Mouse (Mus musculus) fibroblast of lung, adult 2 months (primary cell): Measurements from ENCODE around the gene Asic2.
A peak's percentile ranks its signal among the peaks of the same experiment; 100 is the strongest.

ENCODE experiments used
- DNase-seq: peaks from one replicate; pipeline ENCODE4 v3.0.0-alpha.2; 2011; ENCODE audit warnings: low read depth

The Asic2 gene

DNA sequence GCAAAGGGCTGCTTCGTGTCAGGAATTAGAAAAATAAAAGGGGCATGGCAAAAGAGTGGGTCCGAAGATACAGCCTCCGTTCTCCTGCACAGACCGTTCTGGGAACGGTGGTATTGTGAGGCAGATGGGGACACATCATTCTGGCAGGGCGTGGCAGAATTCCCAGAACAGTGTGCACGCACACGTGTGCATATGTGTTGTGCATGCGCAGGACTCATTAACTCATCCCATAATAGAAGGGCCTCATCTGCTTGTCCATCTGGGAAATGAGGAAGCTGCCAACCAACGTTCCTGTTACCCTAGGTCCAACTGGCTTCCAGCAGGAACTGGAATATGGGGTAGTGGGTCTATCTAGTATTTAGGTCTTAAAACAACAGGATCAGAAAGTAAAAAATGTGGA is 455.8 kb downstream of the Asic2 start:
- no peak for DNase-seq

GRCm38 (mm10) chr11:81511401-81511800 is 456.9 kb downstream of the Asic2 start:
- no peak for DNase-seq

DNA sequence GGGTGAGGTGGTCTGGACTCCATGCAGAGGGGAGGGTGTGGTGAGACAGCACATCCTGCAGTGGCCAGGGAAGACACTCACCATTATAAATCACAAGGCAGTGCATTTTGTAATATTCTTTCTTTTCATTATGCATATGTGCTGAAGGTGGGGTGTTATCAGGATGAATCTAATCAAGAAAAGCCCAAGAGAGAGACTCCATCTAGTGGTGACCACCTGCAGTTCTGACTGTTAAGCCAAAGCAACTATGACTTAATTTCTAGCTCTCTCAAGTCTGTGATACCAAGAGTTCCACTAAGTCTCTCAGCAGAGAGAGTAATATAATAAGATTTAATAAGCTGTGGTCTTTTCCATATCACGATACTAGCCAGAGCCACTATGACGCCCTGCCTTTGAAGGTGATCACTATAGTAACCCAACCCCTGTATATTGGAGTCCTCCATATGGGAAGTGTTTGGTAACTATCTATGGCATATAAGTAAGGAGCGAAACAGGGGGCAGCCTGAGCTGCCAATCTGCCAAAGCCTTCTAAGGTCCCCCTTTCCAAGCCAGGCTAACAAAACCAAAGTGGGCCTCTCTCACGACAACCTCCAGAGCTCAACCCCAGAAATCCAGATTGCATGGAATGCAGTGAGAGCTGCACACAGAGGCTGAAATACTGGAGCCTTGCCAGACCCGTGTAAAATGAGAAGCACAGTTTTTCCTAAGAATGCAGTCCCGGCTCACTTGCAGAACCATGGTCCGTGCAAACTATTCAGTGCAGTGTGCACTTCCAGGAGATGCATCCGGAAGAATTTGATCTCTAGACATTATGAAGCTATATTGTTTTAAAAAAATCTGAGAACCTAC is 459.6 kb downstream of the Asic2 start:
- DNase-seq, result no peak

DNA sequence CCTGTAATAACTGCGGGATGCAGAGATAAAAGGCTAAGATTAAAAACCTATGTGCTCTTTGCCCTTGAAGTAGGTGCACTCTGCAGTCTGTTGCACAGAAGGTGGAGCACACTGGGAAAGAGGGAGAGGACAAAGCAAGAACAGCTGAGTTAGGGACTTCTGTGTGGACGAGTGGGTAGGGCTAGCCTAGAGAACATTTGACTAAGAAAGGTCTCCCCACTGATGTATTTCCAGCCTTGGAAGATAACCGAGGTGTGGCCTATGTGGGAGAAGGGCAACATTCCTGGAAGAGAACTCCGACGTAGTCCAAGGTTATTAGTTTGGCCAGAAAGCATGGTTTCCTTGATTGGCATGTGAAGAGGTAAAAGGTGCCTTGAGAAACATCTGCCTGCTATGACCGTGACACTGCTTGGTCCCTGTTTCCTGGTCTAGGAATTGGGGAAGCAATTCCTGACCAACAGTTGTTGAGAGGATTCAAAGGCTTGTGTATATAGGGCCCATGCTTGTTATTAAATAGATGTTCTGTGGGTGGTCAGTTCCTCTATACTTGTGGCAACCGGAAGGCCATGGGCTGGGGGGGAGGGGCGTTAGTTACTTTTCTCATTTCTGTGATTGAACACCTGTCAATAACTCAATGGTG is 463.3 kb downstream of the Asic2 start:
- no peak for DNase-seq

DNA sequence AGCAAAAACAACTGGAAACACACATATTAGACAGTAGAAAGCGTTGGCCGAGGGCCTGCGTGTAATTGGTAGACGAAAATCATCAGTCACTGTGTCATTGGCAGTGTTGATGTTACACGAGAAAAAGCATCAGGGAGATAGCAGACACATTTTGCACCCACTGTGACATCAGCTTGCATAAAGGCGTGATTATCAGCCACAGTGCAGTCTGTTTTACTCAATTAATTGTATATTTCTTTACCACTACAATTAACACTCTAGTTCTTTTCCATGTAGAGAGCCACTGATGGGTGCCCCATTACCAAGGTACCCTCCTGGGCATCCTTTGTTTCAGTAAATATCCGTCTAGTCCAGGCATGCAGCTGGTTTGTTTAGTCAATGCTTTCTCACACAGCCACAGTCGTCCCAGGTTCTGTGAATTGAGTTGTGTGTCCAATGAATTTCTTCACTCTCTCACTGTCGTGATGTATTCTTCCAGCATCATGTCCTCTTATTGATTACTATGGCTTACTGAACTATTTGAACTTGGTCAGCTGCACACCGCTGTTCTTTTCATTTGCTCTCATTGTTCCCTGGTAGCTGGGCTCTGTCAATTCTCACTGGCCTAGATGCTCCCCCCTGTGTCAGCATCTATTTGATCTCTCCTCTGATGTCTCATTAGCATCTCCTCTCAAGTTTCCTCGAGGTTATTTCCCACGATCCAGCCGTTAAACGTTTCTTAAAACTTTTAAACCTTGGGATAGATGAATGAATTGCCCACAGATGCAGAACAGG is 466.6 kb downstream of the Asic2 start:
- no peak for DNase-seq

DNA sequence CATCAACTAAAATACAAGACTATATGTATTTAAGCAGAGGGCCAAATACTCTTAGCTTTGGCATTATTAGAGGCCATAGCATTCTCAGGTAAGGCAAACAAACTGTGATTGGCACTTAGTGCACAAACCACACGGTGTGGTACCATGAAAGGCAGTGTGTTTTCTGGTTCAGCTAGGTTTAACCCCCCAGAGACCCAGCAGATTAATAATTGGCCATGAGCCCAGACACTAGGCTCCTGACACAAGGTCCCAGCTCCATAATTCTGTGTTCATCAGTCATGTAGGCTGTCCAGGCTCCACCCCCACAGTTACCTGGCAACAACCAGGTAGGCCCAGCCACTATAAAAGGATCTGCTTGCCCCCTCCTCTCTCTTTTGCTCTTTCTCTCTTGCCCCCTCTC is 469.3 kb downstream of the Asic2 start:
- DNase-seq, result no peak

DNA sequence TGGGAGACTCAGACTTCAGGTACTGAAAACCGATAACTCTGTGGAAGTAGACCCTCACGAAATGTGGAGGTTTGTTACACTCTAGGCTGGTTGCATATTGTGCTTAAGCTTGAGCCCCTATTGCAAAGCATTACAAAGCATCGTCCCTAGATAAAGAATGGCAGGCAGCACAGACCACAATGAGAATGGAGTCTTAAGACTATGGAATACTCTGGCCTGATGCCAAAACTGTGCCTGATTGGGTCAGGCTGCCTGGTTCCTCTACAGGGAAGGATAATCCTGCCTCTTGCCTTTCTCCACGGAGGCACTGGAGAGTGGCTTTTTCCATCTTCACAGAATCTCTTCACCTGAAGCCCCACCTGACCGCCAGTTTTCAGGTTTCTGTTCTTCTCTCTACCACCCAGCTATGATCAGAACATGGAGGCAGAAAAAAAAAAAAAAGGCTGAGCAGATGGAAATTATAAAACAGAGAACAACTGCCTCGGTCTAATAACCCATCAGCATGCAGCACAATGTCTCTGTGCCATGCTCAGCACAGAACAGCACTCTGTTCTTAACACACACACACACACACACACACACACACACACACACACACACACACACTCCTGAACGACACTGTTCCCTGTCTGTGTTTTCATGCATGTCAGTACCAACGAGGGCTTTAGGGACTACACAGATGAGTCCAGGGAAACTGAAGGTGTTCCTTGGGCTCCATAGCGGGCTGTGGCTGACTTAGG is 470.4 kb downstream of the Asic2 start:
- no peak for DNase-seq

- DNase-seq, result no peak
Measured at GRCm38 (mm10) chr11:81496446-81496845, 471.8 kb downstream of the Asic2 start.

DNA sequence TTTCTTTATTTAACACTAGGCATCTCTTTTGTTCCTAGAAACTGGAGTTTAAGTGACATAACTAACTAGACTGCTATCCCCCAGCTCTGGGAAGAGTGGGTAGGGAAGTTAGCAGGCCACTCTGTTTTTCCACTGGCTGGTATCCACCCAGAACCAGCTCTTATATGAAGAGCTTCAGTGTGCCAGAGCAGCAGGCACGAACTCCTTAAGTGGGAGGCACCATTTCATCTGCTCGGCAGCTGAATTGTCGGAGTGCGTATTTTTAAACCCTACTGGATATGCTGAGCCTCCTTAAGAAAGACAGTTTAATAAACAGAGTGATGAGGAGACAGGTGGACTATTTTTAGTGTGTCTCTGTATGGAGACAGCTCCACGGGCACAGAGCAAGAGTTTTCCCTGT is 475.9 kb downstream of the Asic2 start:
- DNase-seq, result no peak

GRCm38 (mm10) chr11:81489144-81489735 is 479.0 kb downstream of the Asic2 start:
- no peak for DNase-seq

DNA sequence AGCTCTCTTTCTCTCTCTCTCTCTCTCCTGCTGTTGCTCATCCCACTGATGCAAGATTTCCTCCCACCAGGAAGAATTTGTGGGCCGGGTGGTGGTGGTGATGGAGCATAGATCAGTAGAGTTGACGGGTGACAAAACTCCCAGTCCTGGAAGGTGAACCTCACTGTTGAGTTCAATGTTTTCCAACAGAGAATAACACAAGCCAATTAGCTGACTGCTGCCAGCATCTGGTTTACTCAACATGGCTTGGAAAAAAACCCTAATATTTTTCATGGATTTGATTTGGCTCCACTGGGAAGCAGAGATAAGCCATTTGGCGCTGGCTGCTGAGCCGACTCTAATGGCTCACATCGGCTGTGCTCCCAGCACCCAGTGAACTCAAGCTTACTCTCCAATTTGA is 479.6 kb downstream of the Asic2 start:
- no peak for DNase-seq

DNA sequence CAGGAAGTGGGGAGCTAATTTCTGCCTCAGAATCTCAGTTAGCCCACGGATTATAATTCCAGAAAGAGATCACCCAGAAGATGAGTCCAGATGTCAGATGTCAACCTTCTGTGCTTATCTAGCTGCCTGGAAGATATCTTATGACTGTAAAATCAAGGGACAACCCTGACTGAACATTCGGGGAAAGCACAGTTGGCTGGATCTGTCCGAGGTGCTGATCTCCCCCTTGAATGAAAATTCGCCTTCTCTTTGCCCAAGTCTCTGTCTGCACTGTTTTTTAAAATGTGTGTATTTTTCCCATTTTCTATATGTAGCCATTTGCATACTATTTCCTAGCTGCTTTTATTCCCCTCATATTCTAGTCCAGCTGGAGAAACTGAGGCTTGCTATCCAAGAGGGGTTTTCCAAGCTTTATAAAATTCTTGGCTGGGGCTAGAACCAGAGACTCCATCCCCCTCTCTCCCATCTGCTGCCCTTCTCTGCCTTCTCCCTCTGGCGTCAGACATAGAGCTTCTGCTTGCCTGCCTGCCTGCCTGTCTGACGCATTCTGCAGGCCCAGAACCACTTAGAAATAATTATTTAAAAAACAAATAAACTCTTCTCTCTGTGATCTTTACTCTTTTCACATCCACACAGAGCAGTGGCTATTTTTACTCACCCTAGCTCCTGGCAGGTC is 481.9 kb downstream of the Asic2 start:
- no peak for DNase-seq

DNA sequence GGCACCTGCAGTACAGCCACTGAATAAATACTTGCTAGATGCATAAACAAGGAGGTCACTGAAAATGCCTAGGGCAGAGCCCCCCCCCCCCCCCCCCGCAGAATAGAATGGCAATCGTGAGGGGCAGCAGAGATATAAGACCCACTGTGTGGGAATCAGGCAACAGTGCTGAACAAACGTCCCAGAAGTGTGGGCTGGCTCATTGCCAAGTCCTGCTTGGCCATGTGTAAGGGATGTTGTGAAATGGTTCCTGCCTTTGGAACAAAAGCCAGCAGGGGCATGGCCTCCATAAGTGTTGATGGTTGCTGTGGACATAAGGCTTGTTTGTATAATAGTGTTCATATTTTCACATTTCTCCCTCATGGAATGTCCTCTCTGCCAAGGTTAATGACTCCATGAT is 487.1 kb downstream of the Asic2 start:
- no peak for DNase-seq

GRCm38 (mm10) chr11:81476231-81476630 is 492.0 kb downstream of the Asic2 start:
- DNase-seq, result no peak

DNA sequence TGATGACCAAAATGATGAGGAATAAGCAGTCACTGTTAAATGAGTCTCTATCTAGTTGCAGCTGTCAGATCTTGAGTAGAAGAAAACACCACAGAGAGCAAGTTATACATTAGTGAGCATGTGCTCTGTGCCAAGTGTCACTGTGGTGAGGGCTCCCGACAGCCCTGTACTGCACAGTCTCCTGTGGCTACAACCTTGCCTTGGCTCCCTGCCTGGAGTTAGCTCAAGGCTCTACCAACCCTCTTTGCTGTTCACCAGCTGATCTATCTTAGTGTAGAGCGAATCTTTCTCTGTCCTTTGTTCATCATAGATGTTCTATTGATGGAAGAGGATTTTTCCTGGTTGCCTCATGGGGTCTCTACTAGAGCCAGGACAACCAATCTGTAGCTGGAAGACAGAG is 494.1 kb downstream of the Asic2 start:
- DNase-seq, result no peak

GRCm38 (mm10) chr11:81462199-81462598 is 506.1 kb downstream of the Asic2 start:
- no peak for DNase-seq

GRCm38 (mm10) chr11:81461748-81462147 is 506.5 kb downstream of the Asic2 start:
- no peak for DNase-seq

GRCm38 (mm10) chr11:81454921-81455320 is 513.3 kb downstream of the Asic2 start:
- no peak for DNase-seq

DNA sequence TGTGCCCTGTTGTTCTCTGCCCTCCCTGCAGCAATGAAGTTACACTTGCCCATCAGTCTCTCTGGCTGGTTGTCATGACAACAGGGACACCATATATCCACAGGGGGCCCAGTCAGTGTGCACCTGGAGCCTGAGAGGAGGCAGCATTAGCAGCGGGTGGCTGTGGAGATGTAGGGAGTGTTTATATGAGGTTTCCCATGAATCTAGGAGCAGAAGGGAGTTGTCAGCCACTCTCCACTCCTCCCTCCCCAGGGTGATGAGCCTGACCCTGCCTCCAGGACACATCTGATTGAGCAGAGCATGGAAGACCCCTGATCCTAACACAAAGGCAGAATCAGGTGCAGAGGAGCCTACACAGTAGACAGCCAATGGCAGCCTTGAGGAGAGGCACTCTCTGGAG is 514.1 kb downstream of the Asic2 start:
- no peak for DNase-seq

DNA sequence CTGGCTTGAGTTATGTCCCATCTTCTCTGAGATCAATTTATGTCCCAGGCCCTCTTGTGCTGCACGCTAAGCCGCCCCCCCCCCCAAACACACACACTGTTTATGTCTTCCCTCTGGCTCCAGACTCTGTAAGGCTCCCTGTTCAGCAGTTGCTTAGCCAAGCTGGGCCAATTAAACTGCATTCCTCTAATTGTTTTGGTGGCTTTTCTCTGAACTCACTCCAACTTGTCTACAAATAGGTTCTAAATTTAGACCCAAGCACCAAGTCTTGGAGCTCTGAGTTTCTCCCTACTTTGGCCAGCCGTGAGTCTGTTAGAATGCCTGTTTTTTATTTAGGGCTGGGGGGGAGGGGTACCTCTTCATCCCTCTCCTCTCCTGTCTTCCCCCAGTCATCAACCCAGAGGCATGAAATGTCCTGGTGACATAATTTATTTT is 519.0 kb downstream of the Asic2 start:
- peak; percentile 15 for DNase-seq

GRCm38 (mm10) chr11:81446347-81446746 is 521.9 kb downstream of the Asic2 start:
- no peak for DNase-seq
